Mouse (Mus musculus) liver, postnatal 0 days (tissue): Measurements from ENCODE around the gene Atxn7l1. TPM values are rescaled to one million over a fixed set of nuclear protein-coding genes. Genes with fewer than 3 reads are reported as not detected.

Experiments used
- ATAC-seq: fragments of 200-750 bp; cut with Nextera tagmentation; 2 replicates; pipeline ENCODE4 v1.8.0; 2017; ENCODE audit warnings: mild to moderate bottlenecking, moderate library complexity
- DNase-seq: peaks from one replicate; pipeline ENCODE4 v3.0.0-alpha.2; 2016
- H3K27ac ChIP-seq: fragments of 300-500 bp; sonication (generic); 2 replicates; pipeline ENCODE4 v1.5.1; 2014; ENCODE audit warnings: antibody characterized with exemption, moderate library complexity, mild to moderate bottlenecking, low read depth
- H3K27me3 ChIP-seq: fragments of 300-500 bp; sonication (generic); 2 replicates; pipeline ENCODE4 v1.6.1; 2014; ENCODE audit warnings: low read length, control low read depth, mixed read lengths; ENCODE audit not compliant: insufficient read depth
- H3K36me3 ChIP-seq: fragments of 300-500 bp; sonication (generic); replicated peaks from 2 replicates; pipeline ENCODE4 v1.6.1; 2014; ENCODE audit warnings: mild to moderate bottlenecking, control low read depth, low read length, moderate library complexity, mixed read lengths; ENCODE audit not compliant: insufficient read depth
- H3K4me1 ChIP-seq: fragments of 300-500 bp; sonication (generic); 2 replicates; pipeline ENCODE4 v1.6.1; 2014; ENCODE audit warnings: antibody characterized with exemption, mild to moderate bottlenecking, control low read depth; ENCODE audit not compliant: insufficient read depth
- H3K4me2 ChIP-seq: fragments of 300-500 bp; sonication (generic); 2 replicates; pipeline ENCODE4 v1.6.1; 2014; ENCODE audit warnings: low read depth, mild to moderate bottlenecking, low read length, moderate library complexity, mixed read lengths
- H3K4me3 ChIP-seq: fragments of 300-500 bp; sonication (generic); 2 replicates; pipeline ENCODE4 v1.5.1; 2014; ENCODE audit warnings: low read depth, low read length
- H3K9ac ChIP-seq: fragments of 300-500 bp; sonication (generic); replicated peaks from 2 replicates; pipeline ENCODE4 v1.6.1; 2014; ENCODE audit warnings: mild to moderate bottlenecking, moderate library complexity
- H3K9me3 ChIP-seq: fragments of 300-500 bp; sonication (generic); 2 replicates; pipeline ENCODE4 v1.6.1; 2016; ENCODE audit warnings: mild to moderate bottlenecking, control low read depth, low read length, mixed read lengths
- CTCF ChIP-seq: sonication (generic); IDR thresholded peaks from 2 replicates; pipeline ENCODE4 v1.5.1; 2016; ENCODE audit warnings: antibody characterized with exemption, low read depth
- EP300 ChIP-seq: IDR thresholded peaks from 2 replicates; pipeline ENCODE4 v1.6.1; 2016; ENCODE audit warnings: antibody characterized with exemption, low read depth, mild to moderate bottlenecking
- WGBS: fragments of 180-500 bp; shearing (Covaris S2); extraction: QIAGEN DNeasy Blood & Tissue Kit; methylation state at CpG from one replicate; pipeline ENCODE4 v1.1.7; 2014; ENCODE audit not compliant: insufficient replicate concordance; 5-methylcytosine and 5-hydroxymethylcytosine counted together
- polyA plus RNA-seq: library from polyadenylated mRNA; unstranded; fragments of >200 nt; fragmentation: Nextera tagmentation; extraction: Ambion mirVana; gene quantifications from 2 replicates; pipeline ENCODE4 v1.2.1, GENCODE M21; 2015

Gene Atxn7l1
- polyA plus RNA-seq, 1 experiment from 2014 or later: 8.5 TPM

GRCm38 (mm10) chr12:33169777-33170494, 22.4 kb downstream of the Atxn7l1 start:
- 71% methylated on average over 11 of the region's 11 CpGs for WGBS
- Histone ChIP-seq H3K27ac (no peak overlapping the region), H3K36me3 (no peaks in the 10 kb centered on the region), H3K9ac (no peak overlapping the region), H3K4me3 (no peak overlapping the region), H3K27me3 (no peaks in the 10 kb centered on the region), H3K9me3 (no peaks in the 10 kb centered on the region), H3K4me1 (peaks cover 5% of the 10 kb centered on the region; the same call in 1 of the 2 replicates), H3K4me2 (no peak overlapping the region)
- DNase-seq: no peak
- no peak for TF ChIP-seq CTCF
- TF ChIP-seq EP300: no peak
- no peak for ATAC-seq

- ATAC-seq: no peak
Observed at GRCm38 (mm10) chr12:33170822-33171221, 23.3 kb downstream of the Atxn7l1 start.

GRCm38 (mm10) chr12:33172926-33173325, 25.4 kb downstream of the Atxn7l1 start:
- WGBS: 90% methylated on average over 9 of the region's 9 CpGs
- H3K27ac ChIP-seq: no peak overlapping the region
- H3K9me3 ChIP-seq: no peaks in the 10 kb centered on the region
- TF ChIP-seq CTCF (no peak), EP300 (no peak)
- H3K4me3 ChIP-seq: no peak overlapping the region
- H3K4me1 ChIP-seq: peaks cover 20% of the 10 kb centered on the region; the same call in 1 of the 2 replicates
- no peak overlapping the region for H3K4me2 ChIP-seq
- H3K9ac ChIP-seq: no peak overlapping the region
- H3K36me3 ChIP-seq: no peaks in the 10 kb centered on the region
- ATAC-seq (no peak), DNase-seq (no peak)
- no peaks in the 10 kb centered on the region for H3K27me3 ChIP-seq

More at GRCm38 (mm10) chr12:33170822-33171221, 23.3 kb downstream of the Atxn7l1 start:
- DNase-seq: no peak
- Histone ChIP-seq H3K4me3 (no peak overlapping the region), H3K9me3 (no peaks in the 10 kb centered on the region), H3K27me3 (no peaks in the 10 kb centered on the region), H3K9ac (no peak overlapping the region), H3K36me3 (no peaks in the 10 kb centered on the region), H3K27ac (no peak overlapping the region), H3K4me2 (no peak overlapping the region), H3K4me1 (peaks cover 11% of the 10 kb centered on the region; the same call in 1 of the 2 replicates)
- WGBS: 86% methylated on average over 7 of the region's 7 CpGs
- TF ChIP-seq EP300: no peak
- TF ChIP-seq CTCF: no peak

GRCm38 (mm10) chr12:33173720-33174141, 26.2 kb downstream of the Atxn7l1 start:
- Histone ChIP-seq H3K27ac (no peak overlapping the region), H3K9me3 (no peaks in the 10 kb centered on the region), H3K9ac (no peak overlapping the region), H3K4me3 (no peak overlapping the region), H3K27me3 (no peaks in the 10 kb centered on the region), H3K4me2 (no peak overlapping the region), H3K4me1 (peaks cover 20% of the 10 kb centered on the region; the same call in 1 of the 2 replicates), H3K36me3 (no peaks in the 10 kb centered on the region)
- ATAC-seq (no peak), DNase-seq (no peak)
- WGBS: 87% methylated on average over 8 of the region's 8 CpGs
- TF ChIP-seq EP300 (no peak), CTCF (no peak)

- H3K27me3 ChIP-seq: no peaks in the 10 kb centered on the region
- TF ChIP-seq CTCF: no peak
- TF ChIP-seq EP300: no peak
- peaks cover 20% of the 10 kb centered on the region; the same call in 1 of the 2 replicates for H3K4me1 ChIP-seq
- DNase-seq (no peak), ATAC-seq (no peak)
- no peak overlapping the region for H3K4me2 ChIP-seq
- no peak overlapping the region for H3K4me3 ChIP-seq
- H3K9ac ChIP-seq: no peak overlapping the region
- no peaks in the 10 kb centered on the region for H3K9me3 ChIP-seq
- H3K27ac ChIP-seq: no peak overlapping the region
- 77% methylated on average over 7 of the region's 7 CpGs for WGBS
- no peaks in the 10 kb centered on the region for H3K36me3 ChIP-seq
Observed at GRCm38 (mm10) chr12:33174171-33174570, 26.7 kb downstream of the Atxn7l1 start.

GRCm38 (mm10) chr12:33174675-33175357, 27.3 kb downstream of the Atxn7l1 start:
- no peaks in the 10 kb centered on the region for H3K9me3 ChIP-seq
- H3K36me3 ChIP-seq: no peaks in the 10 kb centered on the region
- H3K4me1 ChIP-seq: peaks cover 20% of the 10 kb centered on the region; the same call in 1 of the 2 replicates
- TF ChIP-seq EP300: no peak
- no peak for TF ChIP-seq CTCF
- WGBS: 64% methylated on average over 10 of the region's 10 CpGs
- no peaks in the 10 kb centered on the region for H3K27me3 ChIP-seq
- no peak for ATAC-seq
- no peak overlapping the region for H3K4me3 ChIP-seq
- DNase-seq: no peak
- H3K4me2 ChIP-seq: no peak overlapping the region
- no peak overlapping the region for H3K9ac ChIP-seq
- no peak overlapping the region for H3K27ac ChIP-seq
